Mouse (Mus musculus): ENCODE results near the gene Prickle2. TPM values are rescaled to one million over a fixed set of nuclear protein-coding genes. Genes with fewer than 3 reads are reported as not detected.

Prickle2 gene
- polyA plus RNA-seq, 1 experiment from 2014 or later: 8.3 TPM

- H3K27me3 ChIP-seq (ENCODE audit: control insufficient read depth, insufficient read depth, low read depth, low read length): no peaks in the 10 kb centered on the region
- ATAC-seq (ENCODE audit: low read depth): no peak
- H3K9ac ChIP-seq (ENCODE audit: low read length): no peak overlapping the region
- no peak overlapping the region for H3K4me3 ChIP-seq (ENCODE audit: low read length)
- 68% methylated on average over 7 of the region's 7 CpGs for WGBS
- no peaks in the 10 kb centered on the region for H3K9me3 ChIP-seq (ENCODE audit: control insufficient read depth, low read length)
- no peak overlapping the region for H3K4me2 ChIP-seq (ENCODE audit: low read depth, low read length)
- no peak overlapping the region for H3K27ac ChIP-seq (ENCODE audit: low read length)
- no peaks in the 10 kb centered on the region for H3K4me1 ChIP-seq (replicated peaks; ENCODE audit: control insufficient read depth, insufficient read depth, low read length)
- no peaks in the 10 kb centered on the region for H3K36me3 ChIP-seq (ENCODE audit: control insufficient read depth, insufficient read depth, low read length)
These were observed 359.2 kb downstream of the Prickle2 start for GRCm38 (mm10) chr6:92346729-92347128.

DNA sequence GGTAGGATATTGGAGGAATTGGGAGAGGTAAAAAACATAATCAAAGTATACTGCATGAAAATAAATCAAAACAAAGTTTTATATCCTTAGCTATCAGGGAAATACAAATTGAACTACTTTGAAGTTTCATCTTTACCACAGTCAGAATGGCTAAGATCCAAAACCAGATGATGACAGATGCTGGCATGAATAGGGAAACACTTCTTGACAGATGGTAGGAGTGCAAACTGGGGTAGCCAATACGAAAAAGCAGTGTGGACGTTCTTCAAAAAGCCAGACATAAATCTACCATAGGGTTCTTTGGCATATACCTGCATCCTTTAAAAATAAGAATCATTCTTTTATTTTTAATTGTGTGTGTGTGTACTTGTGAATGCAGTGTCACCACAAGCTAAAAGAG is 360.8 kb downstream of the Prickle2 start:
- WGBS: 49% methylated on average over 2 of the region's 2 CpGs
- H3K36me3 ChIP-seq (ENCODE audit: control insufficient read depth, insufficient read depth, low read length): no peaks in the 10 kb centered on the region
- no peak overlapping the region for H3K9ac ChIP-seq (ENCODE audit: low read length)
- no peak overlapping the region for H3K4me3 ChIP-seq (ENCODE audit: low read length)
- ATAC-seq (ENCODE audit: low read depth): no peak
- no peaks in the 10 kb centered on the region for H3K27me3 ChIP-seq (ENCODE audit: control insufficient read depth, insufficient read depth, low read depth, low read length)
- no peaks in the 10 kb centered on the region for H3K9me3 ChIP-seq (ENCODE audit: control insufficient read depth, low read length)
- H3K4me1 ChIP-seq (replicated peaks; ENCODE audit: control insufficient read depth, insufficient read depth, low read length): no peaks in the 10 kb centered on the region
- no peak overlapping the region for H3K4me2 ChIP-seq (ENCODE audit: low read depth, low read length)
- H3K27ac ChIP-seq (ENCODE audit: low read length): no peak overlapping the region

DNA sequence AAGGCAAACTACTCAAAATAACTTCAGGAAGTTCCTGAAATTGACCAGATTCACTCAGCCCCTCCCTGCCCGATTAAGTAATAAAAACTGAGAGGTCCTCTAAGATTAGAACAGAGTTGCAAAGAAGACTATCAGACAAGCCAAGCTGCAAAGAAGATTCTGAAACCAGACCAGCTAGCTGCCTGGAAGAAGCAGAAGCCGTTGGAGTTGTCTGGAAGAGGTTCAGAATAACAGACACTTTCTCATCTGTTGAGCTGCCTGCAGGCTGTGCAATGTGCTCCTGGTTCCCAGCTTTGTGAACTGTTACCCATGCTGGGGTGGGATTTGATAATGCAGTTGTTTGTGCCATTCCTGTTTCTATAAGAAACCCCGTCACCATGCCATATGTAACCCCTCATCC is 361.4 kb downstream of the Prickle2 start:
- Histone ChIP-seq H3K4me3 (ENCODE audit: low read length) (no peak overlapping the region), H3K36me3 (ENCODE audit: control insufficient read depth, insufficient read depth, low read length) (no peaks in the 10 kb centered on the region), H3K4me1 (replicated peaks; ENCODE audit: control insufficient read depth, insufficient read depth, low read length) (no peaks in the 10 kb centered on the region), H3K4me2 (ENCODE audit: low read depth, low read length) (no peak overlapping the region), H3K27me3 (ENCODE audit: control insufficient read depth, insufficient read depth, low read depth, low read length) (no peaks in the 10 kb centered on the region), H3K9ac (ENCODE audit: low read length) (no peak overlapping the region), H3K9me3 (ENCODE audit: control insufficient read depth, low read length) (no peaks in the 10 kb centered on the region), H3K27ac (ENCODE audit: low read length) (no peak overlapping the region)
- WGBS: 79% methylated on average over 3 of the region's 3 CpGs
- ATAC-seq (ENCODE audit: low read depth): no peak

Other genes starting within 250 kb of the Prickle2 start
- 0.73 and 1.0 TPM in 2 replicates for gene A730049H05Rik, start 110.3 kb upstream of the Prickle2 start, polyA plus RNA-seq (2015; fragmentation: Nextera tagmentation; extraction: Ambion mirVana)
- gene Gm15737, start 163.2 kb upstream of the Prickle2 start, polyA plus RNA-seq (2015; fragmentation: Nextera tagmentation; extraction: Ambion mirVana): 0.05 and 0.19 TPM in 2 replicates
- gene Adamts9, start 237.3 kb upstream of the Prickle2 start, polyA plus RNA-seq (2015; fragmentation: Nextera tagmentation; extraction: Ambion mirVana): 13.8 and 16.2 TPM in 2 replicates